Mouse (Mus musculus): ENCODE results near the gene Pgc. TPM values are rescaled to one million over a fixed set of nuclear protein-coding genes. Genes with fewer than 3 reads are reported as not detected.

Gene Pgc
- polyA plus RNA-seq, 1 experiment, result not detected

- Histone ChIP-seq H3K36me3 (ENCODE audit: control insufficient read depth, insufficient read depth) (no peaks in the 10 kb centered on the region), H3K4me2 (ENCODE audit: low read depth) (no peak overlapping the region), H3K79me2 (ENCODE audit: control insufficient read depth, insufficient read depth) (no peaks in the 10 kb centered on the region), H3K27me3 (ENCODE audit: control insufficient read depth, insufficient read depth, insufficient read length) (peaks cover 18% of the 10 kb centered on the region), H3K4me3 (no peak overlapping the region), H3ac (ENCODE audit: control insufficient read depth, insufficient read length) (no peak overlapping the region)
- TF ChIP-seq CEBPB (IDR thresholded peaks at IDR 0.05; ENCODE audit: insufficient read depth, poor library complexity, severe bottlenecking), result no peak
- peak in 1 of 3 experiments; percentile 40 for TF ChIP-seq MYOG (IDR thresholded peaks at IDR 0.05; ENCODE audit: control insufficient read depth in 1 of 3, insufficient read depth in 1 of 3, insufficient read length in 2 of 3, low read depth in 2 of 3)
- TF ChIP-seq MYOD1 (IDR thresholded peaks at IDR 0.05; ENCODE audit: control insufficient read depth in 1 of 3, insufficient read length in 2 of 3, low read depth in 2 of 3), result peak in 2 of 3 experiments; percentile 28 to 31
- no peak for TF ChIP-seq MAX (IDR thresholded peaks at IDR 0.05; ENCODE audit: low read depth)
These were observed 20.4 kb upstream of the Pgc start for GRCm38 (mm10) chr17:47706196-47706595.

DNA sequence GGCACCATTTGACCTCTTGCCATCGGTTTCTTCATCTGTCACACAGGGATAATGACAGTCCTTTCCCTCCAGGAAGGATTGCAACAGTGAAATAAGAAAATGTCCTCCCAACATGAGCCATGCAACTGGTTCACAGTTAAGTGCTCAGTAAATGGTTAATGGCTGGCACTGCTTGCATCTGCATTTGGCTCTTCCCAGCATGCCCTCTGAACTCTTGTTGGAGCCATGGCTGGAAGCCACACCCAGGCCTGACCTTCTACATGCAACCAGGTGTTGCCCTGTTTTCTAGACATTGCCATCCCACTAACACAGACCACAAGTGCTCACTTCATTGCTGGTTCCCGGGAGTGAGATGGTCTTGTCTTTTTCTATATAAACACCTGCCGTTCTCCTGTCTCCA, 18.7 kb upstream of the Pgc start:
- no peak overlapping the region for H3K4me2 ChIP-seq (ENCODE audit: low read depth)
- no peak overlapping the region for H3K4me3 ChIP-seq
- TF ChIP-seq E2F4 (IDR thresholded peaks at IDR 0.05; ENCODE audit: insufficient read depth) (no peak), TCF3 (IDR thresholded peaks at IDR 0.05; ENCODE audit: insufficient read length, low read depth) (no peak), MYOG (IDR thresholded peaks at IDR 0.05; ENCODE audit: control insufficient read depth in 1 of 3, insufficient read depth in 1 of 3, insufficient read length in 2 of 3, low read depth in 2 of 3) (no peak), POLR2AphosphoS2 (IDR thresholded peaks at IDR 0.05; ENCODE audit: insufficient read length, low read depth) (no peak), REST (IDR thresholded peaks at IDR 0.05; ENCODE audit: insufficient read depth, insufficient read length) (no peak), TCF12 (IDR thresholded peaks at IDR 0.05; ENCODE audit: insufficient read depth, poor library complexity, severe bottlenecking) (no peak), SRF (IDR thresholded peaks at IDR 0.05; ENCODE audit: control insufficient read depth, insufficient read length, low read depth) (no peak), MYOD1 (IDR thresholded peaks at IDR 0.05; ENCODE audit: control insufficient read depth in 1 of 3, insufficient read length in 2 of 3, low read depth in 2 of 3) (no peak), CEBPB (IDR thresholded peaks at IDR 0.05; ENCODE audit: insufficient read depth, poor library complexity, severe bottlenecking) (no peak), POLR2A (IDR thresholded peaks at IDR 0.05; ENCODE audit: insufficient read length, low read depth) (no peak), USF1 (IDR thresholded peaks at IDR 0.05; ENCODE audit: low read depth) (no peak)
- no peak overlapping the region for H3ac ChIP-seq (ENCODE audit: control insufficient read depth, insufficient read length)
- no peaks in the 10 kb centered on the region for H3K36me3 ChIP-seq (ENCODE audit: control insufficient read depth, insufficient read depth)
- H3K79me2 ChIP-seq (ENCODE audit: control insufficient read depth, insufficient read depth), result no peaks in the 10 kb centered on the region
- H3K27me3 ChIP-seq (ENCODE audit: control insufficient read depth, insufficient read depth, insufficient read length), result peaks cover 30% of the 10 kb centered on the region

DNA sequence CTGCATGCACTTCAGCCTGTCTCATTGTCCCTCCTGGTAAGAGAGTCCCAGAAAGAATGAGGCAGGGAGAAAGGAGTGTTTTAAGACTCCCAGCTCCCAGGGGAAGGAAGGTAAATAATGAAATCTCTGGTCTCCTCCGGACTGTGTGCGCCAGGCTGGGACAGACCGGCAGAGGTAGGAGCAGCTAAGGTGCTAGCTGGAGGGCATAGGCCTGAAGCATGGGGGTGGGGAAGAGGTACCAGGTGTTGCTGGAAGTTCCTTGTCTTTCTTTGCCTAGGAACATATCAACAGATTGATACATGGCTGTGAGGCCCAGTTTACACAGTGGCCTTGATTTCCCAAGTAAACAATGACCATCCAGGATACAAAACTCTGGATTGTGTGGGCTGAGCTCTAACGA, 17.7 kb upstream of the Pgc start:
- Histone ChIP-seq H3K4me2 (ENCODE audit: low read depth) (no peak overlapping the region), H3K4me3 (no peak overlapping the region), H3K36me3 (ENCODE audit: control insufficient read depth, insufficient read depth) (no peaks in the 10 kb centered on the region), H3K79me2 (ENCODE audit: control insufficient read depth, insufficient read depth) (no peaks in the 10 kb centered on the region), H3ac (ENCODE audit: control insufficient read depth, insufficient read length) (no peak overlapping the region), H3K27me3 (ENCODE audit: control insufficient read depth, insufficient read depth, insufficient read length) (peaks cover 33% of the 10 kb centered on the region)
- TF ChIP-seq TCF12 (IDR thresholded peaks at IDR 0.05; ENCODE audit: insufficient read depth, poor library complexity, severe bottlenecking) (no peak), POLR2AphosphoS2 (IDR thresholded peaks at IDR 0.05; ENCODE audit: insufficient read length, low read depth) (no peak), MYOG (IDR thresholded peaks at IDR 0.05; ENCODE audit: control insufficient read depth in 1 of 3, insufficient read depth in 1 of 3, insufficient read length in 2 of 3, low read depth in 2 of 3) (no peak), SRF (IDR thresholded peaks at IDR 0.05; ENCODE audit: control insufficient read depth, insufficient read length, low read depth) (no peak), MAX (IDR thresholded peaks at IDR 0.05; ENCODE audit: low read depth) (no peak), REST (IDR thresholded peaks at IDR 0.05; ENCODE audit: insufficient read depth, insufficient read length) (no peak), TCF3 (IDR thresholded peaks at IDR 0.05; ENCODE audit: insufficient read length, low read depth) (no peak), CEBPB (IDR thresholded peaks at IDR 0.05; ENCODE audit: insufficient read depth, poor library complexity, severe bottlenecking) (no peak), MYOD1 (IDR thresholded peaks at IDR 0.05; ENCODE audit: control insufficient read depth in 1 of 3, insufficient read length in 2 of 3, low read depth in 2 of 3) (no peak), POLR2A (IDR thresholded peaks at IDR 0.05; ENCODE audit: insufficient read length, low read depth) (no peak), USF1 (IDR thresholded peaks at IDR 0.05; ENCODE audit: low read depth) (no peak), E2F4 (IDR thresholded peaks at IDR 0.05; ENCODE audit: insufficient read depth) (no peak)

GRCm38 (mm10) chr17:47710036-47710435, 16.6 kb upstream of the Pgc start:
- Histone ChIP-seq H3K27me3 (ENCODE audit: control insufficient read depth, insufficient read depth, insufficient read length) (peaks cover 38% of the 10 kb centered on the region), H3K4me2 (ENCODE audit: low read depth) (no peak overlapping the region), H3K36me3 (ENCODE audit: control insufficient read depth, insufficient read depth) (no peaks in the 10 kb centered on the region), H3K79me2 (ENCODE audit: control insufficient read depth, insufficient read depth) (no peaks in the 10 kb centered on the region), H3K4me3 (no peak overlapping the region), H3ac (ENCODE audit: control insufficient read depth, insufficient read length) (no peak overlapping the region)
- TF ChIP-seq POLR2AphosphoS2 (IDR thresholded peaks at IDR 0.05; ENCODE audit: insufficient read length, low read depth) (no peak), E2F4 (IDR thresholded peaks at IDR 0.05; ENCODE audit: insufficient read depth) (no peak), TCF12 (IDR thresholded peaks at IDR 0.05; ENCODE audit: insufficient read depth, poor library complexity, severe bottlenecking) (no peak), POLR2A (IDR thresholded peaks at IDR 0.05; ENCODE audit: insufficient read length, low read depth) (no peak), MAX (IDR thresholded peaks at IDR 0.05; ENCODE audit: low read depth) (no peak), CEBPB (IDR thresholded peaks at IDR 0.05; ENCODE audit: insufficient read depth, poor library complexity, severe bottlenecking) (no peak), TCF3 (IDR thresholded peaks at IDR 0.05; ENCODE audit: insufficient read length, low read depth) (no peak), REST (IDR thresholded peaks at IDR 0.05; ENCODE audit: insufficient read depth, insufficient read length) (no peak), SRF (IDR thresholded peaks at IDR 0.05; ENCODE audit: control insufficient read depth, insufficient read length, low read depth) (no peak)

DNA sequence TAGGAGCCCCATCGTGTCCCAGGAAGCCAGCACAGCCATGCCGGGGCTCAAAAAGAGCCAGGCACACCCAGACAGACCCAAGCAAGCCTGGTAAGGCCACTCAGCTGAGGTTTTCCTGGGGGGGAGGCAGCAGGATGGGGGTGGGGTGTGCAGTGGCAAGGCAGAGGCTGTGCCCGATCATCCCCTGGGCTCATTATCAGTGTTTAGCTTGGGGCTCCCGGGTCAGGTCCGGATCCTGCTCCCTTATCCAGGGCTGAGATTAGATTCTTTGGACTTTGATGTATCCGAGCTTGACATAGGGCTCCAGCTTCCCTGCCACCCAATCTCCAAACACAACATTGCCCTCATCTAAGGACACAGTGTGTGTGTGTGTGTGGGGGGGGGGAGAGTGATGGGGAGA, 14.8 kb upstream of the Pgc start:
- Histone ChIP-seq H3ac (ENCODE audit: control insufficient read depth, insufficient read length) (no peak overlapping the region), H3K4me2 (ENCODE audit: low read depth) (no peak overlapping the region), H3K36me3 (ENCODE audit: control insufficient read depth, insufficient read depth) (no peaks in the 10 kb centered on the region), H3K4me3 (no peak overlapping the region), H3K27me3 (ENCODE audit: control insufficient read depth, insufficient read depth, insufficient read length) (peaks cover 56% of the 10 kb centered on the region), H3K79me2 (ENCODE audit: control insufficient read depth, insufficient read depth) (no peaks in the 10 kb centered on the region)
- TF ChIP-seq SRF (IDR thresholded peaks at IDR 0.05; ENCODE audit: control insufficient read depth, insufficient read length, low read depth) (no peak), MAX (IDR thresholded peaks at IDR 0.05; ENCODE audit: low read depth) (no peak), REST (IDR thresholded peaks at IDR 0.05; ENCODE audit: insufficient read depth, insufficient read length) (no peak), E2F4 (IDR thresholded peaks at IDR 0.05; ENCODE audit: insufficient read depth) (no peak), MYOG (IDR thresholded peaks at IDR 0.05; ENCODE audit: control insufficient read depth in 1 of 3, insufficient read depth in 1 of 3, insufficient read length in 2 of 3, low read depth in 2 of 3) (no peak), CEBPB (IDR thresholded peaks at IDR 0.05; ENCODE audit: insufficient read depth, poor library complexity, severe bottlenecking) (no peak), MYOD1 (IDR thresholded peaks at IDR 0.05; ENCODE audit: control insufficient read depth in 1 of 3, insufficient read length in 2 of 3, low read depth in 2 of 3) (no peak), POLR2AphosphoS2 (IDR thresholded peaks at IDR 0.05; ENCODE audit: insufficient read length, low read depth) (no peak), TCF12 (IDR thresholded peaks at IDR 0.05; ENCODE audit: insufficient read depth, poor library complexity, severe bottlenecking) (no peak), TCF3 (IDR thresholded peaks at IDR 0.05; ENCODE audit: insufficient read length, low read depth) (no peak)
